Comparison of ENCODE assay signal across 39 mouse cellular contexts in the genomic region with DNA sequence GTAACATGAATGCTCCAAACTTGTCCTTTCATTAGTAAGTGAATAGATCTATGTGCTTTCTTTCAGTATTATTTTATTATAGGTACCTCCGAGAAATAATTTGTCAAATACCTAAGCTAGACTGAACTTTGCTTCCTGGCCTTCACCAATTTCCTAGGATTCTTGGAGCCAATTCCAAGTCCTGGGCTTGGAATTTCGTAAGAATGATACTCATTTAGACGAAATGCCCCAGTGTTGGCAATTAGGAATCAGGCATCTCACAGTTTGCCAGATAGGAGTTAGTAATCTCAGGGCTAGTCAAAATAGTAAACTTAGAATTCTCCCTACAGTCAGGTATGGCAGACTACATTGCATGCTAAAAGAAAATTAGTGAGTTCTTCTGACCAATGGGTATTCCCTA. TPM values are rescaled to one million over a fixed set of nuclear protein-coding genes. Genes with fewer than 3 reads are reported as not detected.
"Had no signal": no experiment of that assay in that cellular context is flagged by ENCODE, and none has a peak within 500 bp of the region (broad histone marks: within the 10 kb centered on the region; RNA-seq: fewer than 3 reads in every experiment).

No protein-coding gene starts in this region.

- ATAC-seq: forebrain, embryonic 13.5 days; forebrain, embryonic 14.5 days; forebrain, embryonic 15.5 days; forebrain, embryonic 16.5 days; forebrain, postnatal 0 days had no signal

- H3K27ac ChIP-seq: embryonic facial prominence, embryonic 10.5 days; embryonic facial prominence, embryonic 12.5 days; embryonic facial prominence, embryonic 13.5 days; embryonic facial prominence, embryonic 15.5 days; forebrain, embryonic 10.5 days; forebrain, embryonic 12.5 days; forebrain, embryonic 13.5 days; forebrain, embryonic 15.5 days; gastrocnemius, adult 2 months had no signal

- H3K36me3 ChIP-seq: embryonic facial prominence, embryonic 10.5 days; embryonic facial prominence, embryonic 12.5 days; embryonic facial prominence, embryonic 13.5 days; embryonic facial prominence, embryonic 15.5 days; forebrain, embryonic 10.5 days; forebrain, embryonic 12.5 days; forebrain, embryonic 15.5 days had no signal

- H3K9me3 ChIP-seq: embryonic facial prominence, embryonic 10.5 days; embryonic facial prominence, embryonic 12.5 days; embryonic facial prominence, embryonic 13.5 days; embryonic facial prominence, embryonic 15.5 days; forebrain, embryonic 10.5 days; forebrain, embryonic 12.5 days; forebrain, embryonic 13.5 days; forebrain, embryonic 15.5 days had no signal

- H3K4me1 ChIP-seq: embryonic facial prominence, embryonic 10.5 days; embryonic facial prominence, embryonic 12.5 days; embryonic facial prominence, embryonic 13.5 days; embryonic facial prominence, embryonic 15.5 days; forebrain, embryonic 10.5 days; forebrain, embryonic 12.5 days; forebrain, embryonic 13.5 days; forebrain, embryonic 15.5 days had no signal

- H3K4me2 ChIP-seq: embryonic facial prominence, embryonic 12.5 days; embryonic facial prominence, embryonic 13.5 days; embryonic facial prominence, embryonic 15.5 days; forebrain, embryonic 12.5 days; forebrain, embryonic 13.5 days; forebrain, embryonic 15.5 days had no signal

- H3K9ac ChIP-seq: embryonic facial prominence, embryonic 12.5 days; embryonic facial prominence, embryonic 13.5 days; embryonic facial prominence, embryonic 15.5 days; forebrain, embryonic 12.5 days; forebrain, embryonic 13.5 days; forebrain, embryonic 15.5 days; forebrain, postnatal 0 days had no signal

- H3K27me3 ChIP-seq: embryonic facial prominence, embryonic 12.5 days; embryonic facial prominence, embryonic 13.5 days; embryonic facial prominence, embryonic 15.5 days; forebrain, embryonic 12.5 days; forebrain, embryonic 13.5 days; forebrain, embryonic 15.5 days had no signal

- DNase-seq: cerebellum, adult 18-20 months; cerebellum, adult 2 months; cerebellum, adult 8-10 months; cerebellum, adult 9-10 months; cerebellum, adult 9-11 months; cerebellum, postnatal 10 days; cerebellum, postnatal 14 days; cerebellum, postnatal 25 days; cerebellum, postnatal 36 days; embryo, embryonic 11 days; forebrain, postnatal 0 days; gastrocnemius, adult 2 months; gastrocnemius, postnatal 10 days; gastrocnemius, postnatal 14 days; gastrocnemius, postnatal 25 days; gastrocnemius, postnatal 36 days; heart, adult 11 months had no signal

- H3K4me3 ChIP-seq: embryonic facial prominence, embryonic 10.5 days; embryonic facial prominence, embryonic 12.5 days; embryonic facial prominence, embryonic 13.5 days; embryonic facial prominence, embryonic 15.5 days; erythroblast, embryonic 14.5 days; forebrain, embryonic 10.5 days; forebrain, embryonic 12.5 days; forebrain, embryonic 13.5 days; forebrain, embryonic 15.5 days; gastrocnemius, adult 2 months had no signal

RNA-seq across cellular contexts. Expression of gene Ugt2b38, which starts 1.7 kb away (rescaled TPM):
- total RNA-seq: common myeloid progenitor, adult 5-6 weeks; forebrain, postnatal 0 days; gastrocnemius, adult 18-20 months; gastrocnemius, adult 2 months; gastrocnemius, adult 8-10 months; gastrocnemius, postnatal 10 days; gastrocnemius, postnatal 14 days; gastrocnemius, postnatal 25 days; gastrocnemius, postnatal 36 days; gastrocnemius, postnatal 4 days; granulocyte monocyte progenitor cell, adult 5-6 weeks had no signal
- polyA plus RNA-seq: cerebellum, adult 2 months; cortical plate, adult 2 months; embryonic facial prominence, embryonic 10.5 days; embryonic facial prominence, embryonic 11.5 days; embryonic facial prominence, embryonic 12.5 days; embryonic facial prominence, embryonic 13.5 days; embryonic facial prominence, embryonic 14.5 days; embryonic facial prominence, embryonic 15.5 days; erythroblast, embryonic 14.5 days; forebrain, embryonic 10.5 days; forebrain, embryonic 11.5 days; forebrain, embryonic 12.5 days; forebrain, embryonic 13.5 days; forebrain, embryonic 14.5 days; forebrain, embryonic 15.5 days; forebrain, embryonic 16.5 days; forebrain, postnatal 0 days; frontal cortex, adult 2 months; gonadal fat pad, adult 2 months had no signal

RNA-seq across cellular contexts. Expression of gene Ugt2a2, which starts 56.4 kb away (rescaled TPM):
- total RNA-seq: common myeloid progenitor, adult 5-6 weeks; forebrain, postnatal 0 days; gastrocnemius, adult 18-20 months; gastrocnemius, adult 2 months; gastrocnemius, adult 8-10 months; gastrocnemius, postnatal 10 days; gastrocnemius, postnatal 14 days; gastrocnemius, postnatal 25 days; gastrocnemius, postnatal 36 days; gastrocnemius, postnatal 4 days; granulocyte monocyte progenitor cell, adult 5-6 weeks had no signal
- polyA plus RNA-seq: cerebellum, adult 2 months; cortical plate, adult 2 months; embryonic facial prominence, embryonic 11.5 days; embryonic facial prominence, embryonic 12.5 days; erythroblast, embryonic 14.5 days; forebrain, embryonic 10.5 days; forebrain, embryonic 11.5 days; forebrain, embryonic 12.5 days; forebrain, embryonic 13.5 days; forebrain, embryonic 14.5 days; forebrain, embryonic 15.5 days; forebrain, postnatal 0 days; frontal cortex, adult 2 months; gonadal fat pad, adult 2 months had no signal
